16 mouse cellular contexts compared by ENCODE assay signal in the genomic region with DNA sequence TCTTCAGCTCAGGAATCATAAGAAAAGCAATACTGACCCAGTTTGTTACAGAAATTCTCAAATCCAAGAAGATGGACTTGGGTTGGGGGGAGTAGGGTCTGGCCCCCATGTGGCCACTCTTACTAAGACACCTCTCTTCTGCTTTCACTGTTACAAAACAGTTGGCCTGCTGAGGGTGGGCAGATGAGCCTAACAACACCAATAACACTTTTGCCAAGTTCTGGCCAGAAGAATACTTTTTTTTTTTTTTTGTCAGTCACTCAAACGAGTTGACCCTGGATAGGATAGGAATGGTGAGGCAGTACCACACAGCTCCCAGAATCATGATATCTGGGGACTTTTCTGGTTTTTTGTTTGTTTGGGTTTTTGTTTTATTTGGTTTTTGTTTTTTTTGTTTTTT.
"Had no signal": no experiment of that assay in that cellular context is flagged by ENCODE, and none has a peak within 500 bp of the region (broad histone marks: within the 10 kb centered on the region; RNA-seq: fewer than 3 reads in every experiment).

No protein-coding gene starts in this region.

- H3K4me3 ChIP-seq: neural tube, embryonic 13.5 days; neural tube, embryonic 15.5 days; stomach, embryonic 15.5 days had no signal

- H3K4me2 ChIP-seq: neural tube, embryonic 13.5 days; neural tube, embryonic 15.5 days; stomach, embryonic 15.5 days had no signal

- H3K9me3 ChIP-seq: neural tube, embryonic 13.5 days; neural tube, embryonic 15.5 days; stomach, embryonic 15.5 days had no signal

- H3K36me3 ChIP-seq: neural tube, embryonic 13.5 days; neural tube, embryonic 15.5 days; stomach, embryonic 15.5 days had no signal

- H3K9ac ChIP-seq: neural tube, embryonic 13.5 days; neural tube, embryonic 15.5 days; stomach, embryonic 15.5 days had no signal

- H3K27me3 ChIP-seq: stomach, embryonic 15.5 days had no signal

- H3K27ac ChIP-seq: neural tube, embryonic 13.5 days; neural tube, embryonic 15.5 days; stomach, embryonic 15.5 days; stomach, postnatal 0 days had no signal

- DNase-seq: retina, postnatal 1 day; right cerebral cortex, adult 18-20 months; right cerebral cortex, postnatal 14 days; right cerebral cortex, postnatal 25 days; right cerebral cortex, postnatal 4 days; spleen, adult 18-20 months; thymus, adult 18-20 months; thymus, adult 2 months; thymus, postnatal 14 days; thymus, postnatal 25 days; thymus, postnatal 36 days; thymus, postnatal 4 days had no signal
